Mouse (Mus musculus): ENCODE measurements at regions not wholly inside any gene's neighbourhood (a gene's known extent, or its start where the extent isn't known, plus 50 kb on each side); places are given as distances from the start of the nearest gene placed in this dataset.

DNA sequence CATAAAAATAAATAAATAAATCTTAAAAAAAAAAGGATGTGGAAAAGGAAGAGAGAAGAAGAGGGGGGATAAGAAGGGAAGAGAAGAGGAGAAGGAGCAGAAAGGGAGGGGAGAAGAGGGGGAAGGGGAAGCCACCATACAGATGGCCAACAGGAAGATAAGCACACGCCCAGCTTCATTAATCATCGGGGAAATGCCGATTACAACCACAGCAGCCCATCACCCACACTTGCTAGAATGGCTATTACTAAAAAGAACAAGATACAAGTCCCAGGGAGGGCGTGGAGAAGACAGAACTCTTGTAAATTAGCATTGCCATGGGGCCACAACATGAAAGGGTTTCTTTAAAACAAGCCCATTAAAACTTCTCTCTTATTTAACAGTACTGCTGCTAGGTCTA is 110.7 kb upstream of the Eomes start:
- ATAC-seq = no peak
- H3K9me3 ChIP-seq (ENCODE audit: low read length) = no peaks in the 10 kb centered on the region
- no peak for TF ChIP-seq CTCF (IDR thresholded peaks at IDR 0.05; ENCODE audit: low read depth)
- H3K36me3 ChIP-seq (ENCODE audit: insufficient read depth) = no peaks in the 10 kb centered on the region
- no peak overlapping the region for H3K27ac ChIP-seq (ENCODE audit: low read depth, low read length)
- no peak overlapping the region for H3K9ac ChIP-seq
- WGBS = 89% methylated on average over 4 of the region's 4 CpGs
- no peak overlapping the region for H3K4me3 ChIP-seq (ENCODE audit: low read depth, low read length)
- no peaks in the 10 kb centered on the region for H3K4me1 ChIP-seq (ENCODE audit: insufficient read depth)
- H3K27me3 ChIP-seq (ENCODE audit: insufficient read depth, low read length) = no peaks in the 10 kb centered on the region
- no peak for DNase-seq
- no peak overlapping the region for H3K4me2 ChIP-seq (ENCODE audit: low read depth)

DNA sequence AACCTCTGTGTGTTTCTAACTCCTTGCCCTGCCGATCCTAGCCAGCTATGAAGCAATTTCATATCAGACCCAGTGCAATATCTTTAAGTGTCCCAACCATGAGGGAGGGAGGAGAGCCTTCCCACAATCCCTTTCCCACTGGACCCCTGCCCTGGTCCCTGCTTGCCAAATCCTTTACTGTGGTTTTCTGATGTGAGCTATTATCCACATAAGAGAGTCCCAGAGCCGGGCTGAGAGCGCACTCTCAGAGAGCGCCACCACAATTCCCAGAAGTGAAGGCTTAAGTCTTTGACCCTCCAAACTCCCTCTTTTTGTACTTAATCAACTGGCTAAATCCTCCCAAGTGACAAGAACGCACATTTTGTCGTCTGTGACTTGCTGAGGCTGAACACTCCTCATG is 107.4 kb upstream of the Eomes start:
- DNase-seq (no peak), ATAC-seq (no peak)
- no peak overlapping the region for H3K4me3 ChIP-seq (ENCODE audit: low read depth, low read length)
- WGBS = 50% methylated on average over 6 of the region's 6 CpGs
- no peaks in the 10 kb centered on the region for H3K9me3 ChIP-seq (ENCODE audit: low read length)
- TF ChIP-seq CTCF (IDR thresholded peaks at IDR 0.05; ENCODE audit: low read depth) = no peak
- H3K4me1 ChIP-seq (ENCODE audit: insufficient read depth) = no peaks in the 10 kb centered on the region
- H3K9ac ChIP-seq = no peak overlapping the region
- no peaks in the 10 kb centered on the region for H3K27me3 ChIP-seq (ENCODE audit: insufficient read depth, low read length)
- H3K36me3 ChIP-seq (ENCODE audit: insufficient read depth) = no peaks in the 10 kb centered on the region
- no peak overlapping the region for H3K27ac ChIP-seq (ENCODE audit: low read depth, low read length)
- H3K4me2 ChIP-seq (ENCODE audit: low read depth) = no peak overlapping the region

DNA sequence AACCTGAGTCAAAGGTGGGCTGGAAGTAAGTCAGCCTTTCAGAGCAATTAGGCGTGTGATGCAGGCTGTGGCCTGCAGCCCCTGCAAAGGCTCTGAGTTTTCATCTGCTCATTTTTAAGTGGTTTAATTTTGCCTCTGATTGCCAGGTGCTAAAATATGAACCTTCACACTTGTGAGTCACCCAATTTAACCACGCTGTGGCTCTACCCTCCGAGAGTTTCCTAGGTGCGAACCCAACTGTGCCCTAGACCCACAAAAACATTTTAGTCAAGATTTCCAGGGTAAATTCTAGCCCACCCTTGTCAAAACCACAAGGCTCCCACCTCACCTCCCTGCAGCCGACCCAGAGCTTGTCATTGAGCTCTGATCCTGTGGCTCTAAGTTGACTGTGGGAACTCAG is 103.3 kb upstream of the Eomes start:
- Histone ChIP-seq H3K4me1 (ENCODE audit: insufficient read depth) (no peaks in the 10 kb centered on the region), H3K36me3 (ENCODE audit: insufficient read depth) (no peaks in the 10 kb centered on the region), H3K4me2 (ENCODE audit: low read depth) (no peak overlapping the region), H3K9ac (no peak overlapping the region), H3K27me3 (ENCODE audit: insufficient read depth, low read length) (no peaks in the 10 kb centered on the region), H3K4me3 (ENCODE audit: low read depth, low read length) (no peak overlapping the region), H3K27ac (ENCODE audit: low read depth, low read length) (no peak overlapping the region), H3K9me3 (ENCODE audit: low read length) (no peaks in the 10 kb centered on the region)
- ATAC-seq = no peak
- TF ChIP-seq CTCF (IDR thresholded peaks at IDR 0.05; ENCODE audit: low read depth) = no peak
- 77% methylated on average over 5 of the region's 5 CpGs for WGBS
- DNase-seq = no peak

DNA sequence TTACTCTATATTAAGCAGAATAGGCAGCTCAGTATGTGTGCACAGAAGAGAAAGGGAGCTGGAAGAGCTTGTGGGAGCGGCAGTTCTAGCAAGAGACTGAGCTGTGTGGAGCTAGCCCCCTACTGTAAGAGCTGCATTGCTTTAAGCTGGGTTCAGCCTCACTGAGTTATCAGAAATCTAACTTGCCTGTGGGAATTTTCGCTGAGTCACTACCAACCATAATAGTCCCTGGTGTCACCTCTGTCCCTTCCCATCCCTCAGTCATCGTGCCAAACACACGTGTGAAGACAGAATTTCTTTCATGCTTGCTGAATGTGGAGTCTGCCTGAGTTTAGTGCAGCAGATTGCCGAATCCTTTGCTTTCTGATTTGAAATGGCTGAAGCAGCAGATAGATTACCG is 99.0 kb upstream of the Eomes start:
- Histone ChIP-seq H3K4me2 (ENCODE audit: low read depth) (0 out of 2 replicates have a peak overlapping the region, but pooled peaks have one; percentile 4), H3K27me3 (ENCODE audit: insufficient read depth, low read length) (no peaks in the 10 kb centered on the region), H3K27ac (ENCODE audit: low read depth, low read length) (no peak overlapping the region; the same call in 1 of the 2 replicates), H3K36me3 (ENCODE audit: insufficient read depth) (no peaks in the 10 kb centered on the region), H3K4me3 (ENCODE audit: low read depth, low read length) (no peak overlapping the region), H3K9ac (no peak overlapping the region), H3K4me1 (ENCODE audit: insufficient read depth) (no peaks in the 10 kb centered on the region), H3K9me3 (ENCODE audit: low read length) (no peaks in the 10 kb centered on the region)
- TF ChIP-seq CTCF (IDR thresholded peaks at IDR 0.05; ENCODE audit: low read depth) = no peak
- peak; percentile 61; the same call in 1 of the 2 replicates for ATAC-seq
- WGBS = 27% methylated on average over 6 of the region's 6 CpGs
- DNase-seq = peak; percentile 33

GRCm38 (mm10) chr9:118382532-118382931 is 95.5 kb upstream of the Eomes start:
- no peaks in the 10 kb centered on the region for H3K4me1 ChIP-seq (ENCODE audit: insufficient read depth)
- no peak overlapping the region for H3K27ac ChIP-seq (ENCODE audit: low read depth, low read length)
- no peak for ATAC-seq
- DNase-seq = no peak
- WGBS = 86% methylated on average over 3 of the region's 3 CpGs
- no peaks in the 10 kb centered on the region for H3K36me3 ChIP-seq (ENCODE audit: insufficient read depth)
- H3K4me2 ChIP-seq (ENCODE audit: low read depth) = no peak overlapping the region
- no peak overlapping the region for H3K4me3 ChIP-seq (ENCODE audit: low read depth, low read length)
- H3K9me3 ChIP-seq (ENCODE audit: low read length) = no peaks in the 10 kb centered on the region
- no peak overlapping the region for H3K9ac ChIP-seq
- no peak for TF ChIP-seq CTCF (IDR thresholded peaks at IDR 0.05; ENCODE audit: low read depth)
- no peaks in the 10 kb centered on the region; the same call in 1 of the 2 replicates for H3K27me3 ChIP-seq (ENCODE audit: insufficient read depth, low read length)

GRCm38 (mm10) chr9:118384610-118385009 is 93.4 kb upstream of the Eomes start:
- no peak for DNase-seq
- TF ChIP-seq CTCF (IDR thresholded peaks at IDR 0.05; ENCODE audit: low read depth) = no peak
- H3K27me3 ChIP-seq (ENCODE audit: insufficient read depth, low read length) = peaks cover 6% of the 10 kb centered on the region
- no peak overlapping the region for H3K27ac ChIP-seq (ENCODE audit: low read depth, low read length)
- no peak for ATAC-seq
- no peak overlapping the region for H3K4me3 ChIP-seq (ENCODE audit: low read depth, low read length)
- no peaks in the 10 kb centered on the region for H3K9me3 ChIP-seq (ENCODE audit: low read length)
- H3K4me2 ChIP-seq (ENCODE audit: low read depth) = no peak overlapping the region
- no peaks in the 10 kb centered on the region for H3K36me3 ChIP-seq (ENCODE audit: insufficient read depth)
- H3K9ac ChIP-seq = no peak overlapping the region
- H3K4me1 ChIP-seq (ENCODE audit: insufficient read depth) = no peaks in the 10 kb centered on the region
- WGBS = 32% methylated on average over 2 of the region's 2 CpGs

DNA sequence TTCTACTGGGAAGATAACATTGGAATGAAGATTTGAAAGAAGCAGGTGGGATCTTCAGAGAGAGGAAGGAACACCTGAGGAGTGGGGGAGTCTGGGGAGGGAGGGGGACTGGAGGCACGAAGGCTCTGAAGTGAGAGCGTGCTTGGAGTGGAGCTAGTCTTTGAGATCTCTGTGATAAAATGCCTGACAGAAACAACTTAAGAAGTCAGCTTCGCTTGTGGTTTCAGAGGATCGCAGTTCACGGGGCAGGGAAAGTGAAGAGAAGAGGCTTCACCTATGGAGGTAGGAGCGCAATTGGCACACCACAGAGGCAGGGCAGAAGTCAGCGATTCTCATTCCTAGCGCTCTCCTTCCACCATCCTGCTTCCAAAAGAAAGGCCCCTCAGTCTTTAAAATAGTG is 90.4 kb upstream of the Eomes start:
- Histone ChIP-seq H3K4me1 (ENCODE audit: insufficient read depth) (no peaks in the 10 kb centered on the region), H3K9me3 (ENCODE audit: low read length) (no peaks in the 10 kb centered on the region), H3K27ac (ENCODE audit: low read depth, low read length) (no peak overlapping the region), H3K36me3 (ENCODE audit: insufficient read depth) (no peaks in the 10 kb centered on the region), H3K4me2 (ENCODE audit: low read depth) (no peak overlapping the region), H3K9ac (no peak overlapping the region), H3K27me3 (ENCODE audit: insufficient read depth, low read length) (peaks cover 11% of the 10 kb centered on the region), H3K4me3 (ENCODE audit: low read depth, low read length) (no peak overlapping the region)
- no peak for ATAC-seq
- WGBS = 53% methylated on average over 8 of the region's 8 CpGs
- no peak for DNase-seq
- TF ChIP-seq CTCF (IDR thresholded peaks at IDR 0.05; ENCODE audit: low read depth) = no peak

Data from forebrain, postnatal 0 days (tissue).